Mouse (Mus musculus): Measurements from ENCODE around the gene Sorbs1.

The Sorbs1 gene

DNA sequence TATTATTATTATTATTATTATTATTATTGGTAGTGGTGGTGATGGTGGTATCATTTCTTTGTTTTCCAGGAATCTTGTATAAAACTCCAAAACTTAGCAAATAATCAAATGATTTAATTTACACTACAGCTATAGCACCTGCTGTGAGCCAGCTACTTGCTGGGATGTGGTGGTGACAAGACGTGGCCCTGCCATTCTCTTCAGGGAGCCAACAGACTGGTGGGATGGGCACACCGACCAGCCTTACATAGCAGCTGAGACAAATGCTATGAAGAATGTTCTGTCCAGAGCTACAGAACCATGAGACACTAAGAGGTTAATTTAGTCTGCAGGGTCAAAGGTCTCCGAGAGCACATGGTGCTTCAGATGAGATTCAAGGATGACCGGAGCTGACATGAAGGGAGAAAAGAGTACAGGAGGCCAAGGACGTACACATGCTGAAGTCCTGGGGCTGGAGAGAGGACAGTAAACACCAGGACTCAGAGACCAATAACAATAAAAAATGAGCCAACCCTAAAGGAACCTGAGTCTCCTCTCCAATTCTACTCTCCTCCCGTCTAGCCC lies 15.3 kb downstream of the Sorbs1 start:
- H3K4me1 ChIP-seq (replicated peaks; ENCODE audit: low read depth, low read length), result peaks cover 13% of the 10 kb centered on the region
- no peaks in the 10 kb centered on the region for H3K27me3 ChIP-seq (ENCODE audit: insufficient read depth, low read length)
- H3K9me3 ChIP-seq (ENCODE audit: low read length), result no peaks in the 10 kb centered on the region
- H3K36me3 ChIP-seq (ENCODE audit: insufficient read depth, low read length), result peaks cover 10% of the 10 kb centered on the region
- TF ChIP-seq CTCF (conservative IDR thresholded peaks at IDR 0.05; ENCODE audit: low read length) (no peak), POU5F1 (IDR thresholded peaks at IDR 0.05; ENCODE audit: borderline replicate concordance, low read length) (no peak), NANOG (IDR thresholded peaks at IDR 0.05; ENCODE audit: borderline replicate concordance, low read length) (no peak)
- H3K4me3 ChIP-seq (replicated peaks; ENCODE audit: low read length), result no peak overlapping the region

DNA sequence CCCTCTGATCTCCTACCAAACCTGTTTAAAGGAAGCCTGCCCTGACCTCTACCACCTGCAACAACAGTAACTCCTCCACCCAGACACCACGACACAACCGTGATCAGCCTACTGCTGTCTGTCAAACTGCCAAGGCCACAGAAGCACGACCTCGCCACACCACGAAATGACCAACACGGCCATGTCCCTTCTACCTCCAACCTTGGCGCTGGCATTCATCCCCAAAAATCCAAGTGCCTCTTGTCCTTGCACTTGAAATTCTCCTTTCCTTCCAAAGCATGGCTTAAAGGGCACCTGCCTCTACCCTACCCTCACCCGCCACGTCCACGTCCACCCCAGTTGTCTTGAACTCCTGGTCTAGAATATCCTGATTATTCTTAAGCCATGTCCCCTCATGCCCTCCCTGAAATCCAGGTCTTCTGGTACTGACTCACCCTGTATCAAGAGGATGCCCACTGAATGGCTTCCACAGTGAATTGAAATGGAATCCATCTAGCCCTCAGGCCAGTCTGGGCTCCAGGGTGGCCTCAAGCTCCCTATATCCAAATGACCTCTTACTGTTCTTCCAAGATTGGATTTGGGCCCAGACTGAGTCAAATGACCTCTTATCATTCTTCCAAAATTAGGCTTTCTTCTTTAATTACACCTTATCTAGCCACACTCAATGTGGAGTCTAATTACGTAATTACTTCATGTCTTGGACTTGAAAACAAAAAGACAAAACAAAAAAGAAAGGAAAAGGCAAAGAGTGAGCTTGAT lies 16.9 kb downstream of the Sorbs1 start:
- Histone ChIP-seq H3K4me3 (replicated peaks; ENCODE audit: low read length) (no peak overlapping the region), H3K4me1 (replicated peaks; ENCODE audit: low read depth, low read length) (peaks cover 13% of the 10 kb centered on the region), H3K27me3 (ENCODE audit: insufficient read depth, low read length) (no peaks in the 10 kb centered on the region), H3K9me3 (ENCODE audit: low read length) (no peaks in the 10 kb centered on the region), H3K36me3 (ENCODE audit: insufficient read depth, low read length) (peaks cover 7% of the 10 kb centered on the region)
- TF ChIP-seq CTCF (conservative IDR thresholded peaks at IDR 0.05; ENCODE audit: low read length) (no peak), POU5F1 (IDR thresholded peaks at IDR 0.05; ENCODE audit: borderline replicate concordance, low read length) (no peak), NANOG (IDR thresholded peaks at IDR 0.05; ENCODE audit: borderline replicate concordance, low read length) (no peak)

DNA sequence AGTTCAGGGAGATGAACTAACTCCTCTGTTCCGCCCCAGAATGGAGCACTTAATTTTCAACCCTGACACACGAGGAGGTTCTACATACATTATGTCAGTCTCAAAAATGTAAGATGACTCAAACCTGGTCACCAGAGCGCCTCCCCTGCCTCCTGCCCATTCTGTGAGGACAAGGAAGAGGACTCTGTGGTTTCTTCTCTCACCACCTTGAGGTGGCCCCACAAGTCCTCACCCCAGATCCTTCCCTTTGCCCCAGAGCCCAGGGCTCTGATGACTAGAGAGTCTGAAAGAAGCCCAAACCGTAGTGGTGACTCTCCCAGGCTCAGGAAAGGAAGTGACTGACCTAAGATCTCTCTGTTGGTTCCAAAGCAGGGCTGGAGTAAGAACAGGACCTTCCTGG lies 17.5 kb downstream of the Sorbs1 start:
- Histone ChIP-seq H3K27me3 (ENCODE audit: insufficient read depth, low read length) (no peaks in the 10 kb centered on the region), H3K36me3 (ENCODE audit: insufficient read depth, low read length) (peaks cover 4% of the 10 kb centered on the region), H3K4me3 (replicated peaks; ENCODE audit: low read length) (no peak overlapping the region), H3K4me1 (replicated peaks; ENCODE audit: low read depth, low read length) (peaks cover 13% of the 10 kb centered on the region), H3K9me3 (ENCODE audit: low read length) (no peaks in the 10 kb centered on the region)
- TF ChIP-seq CTCF (conservative IDR thresholded peaks at IDR 0.05; ENCODE audit: low read length) (no peak), NANOG (IDR thresholded peaks at IDR 0.05; ENCODE audit: borderline replicate concordance, low read length) (no peak), POU5F1 (IDR thresholded peaks at IDR 0.05; ENCODE audit: borderline replicate concordance, low read length) (no peak)

DNA sequence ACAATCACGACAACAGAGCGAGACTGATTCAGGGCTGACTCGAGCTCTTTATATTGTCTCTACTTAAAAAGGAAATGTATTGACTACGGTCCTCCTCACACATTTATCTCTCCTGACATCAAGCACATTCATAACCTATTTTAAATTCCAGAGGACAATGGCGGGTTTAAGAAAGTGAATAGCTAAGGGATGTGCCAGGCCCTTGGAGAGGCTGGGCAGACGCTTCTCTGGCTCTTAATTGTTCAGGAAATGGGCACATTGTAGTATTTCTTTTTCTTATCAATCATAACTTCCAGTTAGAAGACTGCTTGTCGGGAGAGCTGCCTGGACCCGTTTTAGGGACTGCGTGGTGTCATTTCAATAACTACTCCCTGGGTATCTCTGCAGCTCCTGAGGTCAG lies 20.7 kb downstream of the Sorbs1 start:
- TF ChIP-seq POU5F1 (IDR thresholded peaks at IDR 0.05; ENCODE audit: borderline replicate concordance, low read length), result no peak
- TF ChIP-seq CTCF (conservative IDR thresholded peaks at IDR 0.05; ENCODE audit: low read length), result no peak
- TF ChIP-seq NANOG (IDR thresholded peaks at IDR 0.05; ENCODE audit: borderline replicate concordance, low read length), result no peak
- Histone ChIP-seq H3K36me3 (ENCODE audit: insufficient read depth, low read length) (no peaks in the 10 kb centered on the region), H3K4me1 (replicated peaks; ENCODE audit: low read depth, low read length) (peaks cover 18% of the 10 kb centered on the region), H3K9me3 (ENCODE audit: low read length) (no peaks in the 10 kb centered on the region), H3K4me3 (replicated peaks; ENCODE audit: low read length) (no peak overlapping the region), H3K27me3 (ENCODE audit: insufficient read depth, low read length) (no peaks in the 10 kb centered on the region)

DNA sequence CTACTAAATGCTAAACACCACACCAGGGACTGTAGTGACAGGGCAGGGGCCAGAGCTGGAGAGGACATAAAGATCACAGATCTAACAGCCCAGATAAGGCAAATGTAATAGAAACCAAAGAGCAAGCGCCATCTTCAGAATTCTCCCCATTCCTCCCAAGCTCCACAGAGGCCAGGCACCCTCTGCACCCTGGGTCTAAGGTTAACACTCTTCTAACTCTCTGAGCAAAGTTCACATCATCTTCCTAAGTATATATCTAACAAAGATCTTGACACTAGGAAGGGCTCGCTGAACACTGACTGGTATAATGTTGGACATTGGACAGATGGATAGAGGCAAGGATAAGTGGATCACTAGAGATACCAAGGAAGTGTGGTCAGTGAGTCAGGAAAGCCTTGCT lies 22.1 kb downstream of the Sorbs1 start:
- H3K9me3 ChIP-seq (ENCODE audit: low read length), result no peaks in the 10 kb centered on the region
- TF ChIP-seq NANOG (IDR thresholded peaks at IDR 0.05; ENCODE audit: borderline replicate concordance, low read length), result no peak
- no peak for TF ChIP-seq POU5F1 (IDR thresholded peaks at IDR 0.05; ENCODE audit: borderline replicate concordance, low read length)
- TF ChIP-seq CTCF (conservative IDR thresholded peaks at IDR 0.05; ENCODE audit: low read length), result no peak
- no peaks in the 10 kb centered on the region for H3K36me3 ChIP-seq (ENCODE audit: insufficient read depth, low read length)
- no peak overlapping the region for H3K4me3 ChIP-seq (replicated peaks; ENCODE audit: low read length)
- no peaks in the 10 kb centered on the region for H3K27me3 ChIP-seq (ENCODE audit: insufficient read depth, low read length)
- peaks cover 18% of the 10 kb centered on the region for H3K4me1 ChIP-seq (replicated peaks; ENCODE audit: low read depth, low read length)

DNA sequence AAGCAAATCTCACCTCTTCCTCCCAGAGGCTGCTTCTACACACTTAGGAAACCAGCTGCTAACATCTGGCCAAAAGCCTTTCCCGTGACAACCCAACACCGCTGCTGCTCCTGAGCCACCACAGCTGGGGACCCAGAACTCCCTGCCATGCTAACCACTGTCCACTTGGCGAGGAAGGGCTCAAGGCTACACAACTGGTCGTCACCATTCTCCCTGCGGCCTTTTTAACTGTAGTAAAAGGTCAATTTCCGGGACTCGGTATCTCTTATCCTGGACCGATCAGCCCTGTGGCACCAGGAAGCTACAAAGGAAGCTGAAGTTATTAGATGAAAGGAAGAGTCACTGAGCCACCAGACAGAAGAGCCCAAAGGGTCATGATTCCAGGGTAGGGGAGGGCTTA lies 22.8 kb downstream of the Sorbs1 start:
- H3K27me3 ChIP-seq (ENCODE audit: insufficient read depth, low read length), result no peaks in the 10 kb centered on the region
- no peak overlapping the region for H3K4me3 ChIP-seq (replicated peaks; ENCODE audit: low read length)
- H3K9me3 ChIP-seq (ENCODE audit: low read length), result no peaks in the 10 kb centered on the region
- no peaks in the 10 kb centered on the region for H3K36me3 ChIP-seq (ENCODE audit: insufficient read depth, low read length)
- H3K4me1 ChIP-seq (replicated peaks; ENCODE audit: low read depth, low read length), result peaks cover 18% of the 10 kb centered on the region
- TF ChIP-seq CTCF (conservative IDR thresholded peaks at IDR 0.05; ENCODE audit: low read length) (no peak), POU5F1 (IDR thresholded peaks at IDR 0.05; ENCODE audit: borderline replicate concordance, low read length) (no peak), NANOG (IDR thresholded peaks at IDR 0.05; ENCODE audit: borderline replicate concordance, low read length) (no peak)

DNA sequence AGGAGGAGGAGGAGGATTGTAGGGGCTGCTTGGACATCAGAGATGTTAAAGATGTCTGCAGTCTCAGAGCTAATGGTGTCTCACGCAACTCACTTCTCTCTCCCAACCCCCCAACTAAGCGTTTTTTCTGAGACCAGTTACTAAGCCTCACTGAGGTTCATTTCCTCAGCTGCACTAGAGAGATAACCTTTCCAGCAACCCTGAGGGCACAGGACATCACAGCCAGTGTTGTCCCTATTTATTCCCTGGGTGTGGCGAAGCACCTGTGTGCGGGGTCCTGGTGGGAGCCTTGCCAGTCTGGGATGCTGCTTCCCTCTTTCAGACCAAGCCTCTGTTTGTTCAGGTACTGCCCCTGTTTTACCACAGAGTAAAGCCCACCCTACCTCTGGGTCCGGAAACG lies 23.9 kb downstream of the Sorbs1 start:
- Histone ChIP-seq H3K9me3 (ENCODE audit: low read length) (no peaks in the 10 kb centered on the region), H3K36me3 (ENCODE audit: insufficient read depth, low read length) (no peaks in the 10 kb centered on the region), H3K4me1 (replicated peaks; ENCODE audit: low read depth, low read length) (peaks cover 18% of the 10 kb centered on the region), H3K4me3 (replicated peaks; ENCODE audit: low read length) (no peak overlapping the region), H3K27me3 (ENCODE audit: insufficient read depth, low read length) (no peaks in the 10 kb centered on the region)
- TF ChIP-seq NANOG (IDR thresholded peaks at IDR 0.05; ENCODE audit: borderline replicate concordance, low read length) (no peak), POU5F1 (IDR thresholded peaks at IDR 0.05; ENCODE audit: borderline replicate concordance, low read length) (no peak), CTCF (conservative IDR thresholded peaks at IDR 0.05; ENCODE audit: low read length) (no peak)

DNA sequence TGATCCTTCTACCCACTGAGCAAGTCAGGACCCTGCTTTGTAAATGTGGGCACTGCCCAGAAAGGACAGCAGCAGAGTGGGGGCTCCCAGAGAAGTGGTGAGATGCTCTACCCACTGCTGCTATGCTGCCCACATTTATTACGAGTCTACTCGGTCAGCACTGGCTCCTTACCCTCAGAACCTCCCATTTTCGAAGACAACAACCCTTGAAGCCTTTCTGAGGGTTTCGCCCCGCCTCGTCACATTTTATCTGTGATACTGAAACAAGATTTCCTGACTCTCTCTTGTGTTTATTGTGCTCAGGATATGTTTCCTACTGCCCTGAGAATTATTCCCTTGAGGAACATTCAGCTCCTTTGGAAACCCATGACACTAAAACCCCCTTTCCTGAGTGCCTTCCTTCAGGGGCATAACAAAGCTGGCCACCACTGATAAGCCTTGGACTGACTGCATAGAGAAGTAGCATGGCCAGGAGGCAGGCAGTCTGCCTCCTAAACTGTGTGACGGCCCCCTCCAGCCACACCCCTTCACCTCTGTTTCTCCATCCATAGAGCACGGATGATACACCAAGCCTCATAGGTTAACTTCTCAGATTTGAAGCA lies 24.6 kb downstream of the Sorbs1 start:
- TF ChIP-seq CTCF (conservative IDR thresholded peaks at IDR 0.05; ENCODE audit: low read length) (no peak), POU5F1 (IDR thresholded peaks at IDR 0.05; ENCODE audit: borderline replicate concordance, low read length) (no peak), NANOG (IDR thresholded peaks at IDR 0.05; ENCODE audit: borderline replicate concordance, low read length) (no peak)
- Histone ChIP-seq H3K27me3 (ENCODE audit: insufficient read depth, low read length) (no peaks in the 10 kb centered on the region), H3K9me3 (ENCODE audit: low read length) (0 out of 2 replicates have a peak, but pooled peaks cover under 1% of the 10 kb centered on the region), H3K4me3 (replicated peaks; ENCODE audit: low read length) (no peak overlapping the region), H3K4me1 (replicated peaks; ENCODE audit: low read depth, low read length) (peaks cover 18% of the 10 kb centered on the region), H3K36me3 (ENCODE audit: insufficient read depth, low read length) (peaks cover 3% of the 10 kb centered on the region; the same call in 1 of the 2 replicates)

All from E14TG2a.4 (cell line).